Mouse (Mus musculus) midbrain, postnatal 0 days (tissue): ENCODE measurements around the gene Mast4. TPM values are rescaled to one million over a fixed set of nuclear protein-coding genes. Genes with fewer than 3 reads are reported as not detected.
A peak's percentile ranks its signal among the peaks of the same experiment; 100 is the strongest.

Experiments
- ATAC-seq: fragments of 200-750 bp; cut with Nextera tagmentation; 2 replicates; pipeline ENCODE4 v1.8.0; 2017; ENCODE audit warnings: moderate number of reproducible peaks, mild to moderate bottlenecking, moderate TSS enrichment, moderate library complexity; ENCODE audit not compliant: low FRiP score
- DNase-seq: peaks from one replicate; pipeline ENCODE4 v3.0.0-alpha.2; 2015; ENCODE audit warnings: low spot score
- H3K27ac ChIP-seq: fragments of 300-500 bp; sonication (generic); 2 replicates; pipeline ENCODE4 v1.5.1; 2014; ENCODE audit warnings: low read depth, mild to moderate bottlenecking, low read length, mixed read lengths
- H3K27me3 ChIP-seq: fragments of 300-500 bp; sonication (generic); 2 replicates; pipeline ENCODE4 v1.6.1; 2014; ENCODE audit warnings: low read length, control low read depth, mixed read lengths; ENCODE audit not compliant: insufficient read depth
- H3K36me3 ChIP-seq: fragments of 300-500 bp; sonication (generic); 2 replicates; pipeline ENCODE4 v1.6.1; 2014; ENCODE audit warnings: low read length, control low read depth, mixed read lengths; ENCODE audit not compliant: insufficient read depth
- H3K4me1 ChIP-seq: fragments of 300-500 bp; sonication (generic); 2 replicates; pipeline ENCODE4 v1.6.1; 2014; ENCODE audit warnings: mild to moderate bottlenecking, control low read depth, antibody characterized with exemption, low read length, mixed read lengths; ENCODE audit not compliant: insufficient read depth
- H3K4me2 ChIP-seq: fragments of 300-500 bp; sonication (generic); 2 replicates; pipeline ENCODE4 v1.6.1; 2014; ENCODE audit warnings: low read depth, mild to moderate bottlenecking, low read length, mixed read lengths; ENCODE audit not compliant: poor library complexity, severe bottlenecking
- H3K4me3 ChIP-seq: fragments of 300-500 bp; sonication (generic); 2 replicates; pipeline ENCODE4 v1.5.1; 2014; ENCODE audit warnings: low read depth, mild to moderate bottlenecking, low read length, moderate library complexity
- H3K9ac ChIP-seq: fragments of 300-500 bp; sonication (generic); replicated peaks from 2 replicates; pipeline ENCODE4 v1.6.1; 2014; ENCODE audit warnings: mild to moderate bottlenecking, low read length, moderate library complexity, mixed read lengths; ENCODE audit not compliant: poor library complexity, severe bottlenecking
- H3K9me3 ChIP-seq: fragments of 300-500 bp; sonication (generic); 2 replicates; pipeline ENCODE4 v1.6.1; 2016; ENCODE audit warnings: low read length, control low read depth
- CTCF ChIP-seq: IDR thresholded peaks from 2 replicates; pipeline ENCODE4 v1.5.1; 2016; ENCODE audit warnings: antibody characterized with exemption, mild to moderate bottlenecking
- WGBS: fragments of 180-500 bp; shearing (Covaris S2); extraction: QIAGEN DNeasy Blood & Tissue Kit; methylation state at CpG from one replicate; pipeline ENCODE4 v1.1.7; 2014; 5-methylcytosine and 5-hydroxymethylcytosine counted together
- polyA plus RNA-seq: library from polyadenylated mRNA; unstranded; fragments of >200 nt; fragmentation: Nextera tagmentation; extraction: Ambion mirVana; gene quantifications from 2 replicates; pipeline ENCODE4 v1.2.1, GENCODE M21; 2015
- total RNA-seq: library from RNA; depleted of rRNA; stranded (reverse); fragments of >200 nt; gene quantifications from 2 replicates; pipeline ENCODE4 v1.2.3, GENCODE M21; 2014

Mast4 gene
- total and polyA plus RNA-seq, 2 experiments from 2014 or later = 28.7 to 39.8 TPM

- no peak for ATAC-seq
- H3K4me2 ChIP-seq = no peak overlapping the region
- 52% methylated on average over 11 of the region's 11 CpGs for WGBS
- no peaks in the 10 kb centered on the region for H3K4me1 ChIP-seq
- H3K9me3 ChIP-seq = no peaks in the 10 kb centered on the region
- H3K27me3 ChIP-seq = no peaks in the 10 kb centered on the region
- TF ChIP-seq CTCF = no peak
- peak; percentile 38 for DNase-seq
- H3K4me3 ChIP-seq = no peak overlapping the region
- H3K9ac ChIP-seq = no peak overlapping the region
- H3K36me3 ChIP-seq = no peaks in the 10 kb centered on the region
- no peak overlapping the region for H3K27ac ChIP-seq
Observed at GRCm38 (mm10) chr13:103059995-103060652, 274.2 kb downstream of the Mast4 start.

- no peak for ATAC-seq
- DNase-seq = no peak
- Histone ChIP-seq H3K4me1 (no peaks in the 10 kb centered on the region), H3K9ac (no peak overlapping the region), H3K36me3 (no peaks in the 10 kb centered on the region), H3K4me3 (no peak overlapping the region), H3K4me2 (no peak overlapping the region), H3K27ac (no peak overlapping the region), H3K9me3 (no peaks in the 10 kb centered on the region), H3K27me3 (no peaks in the 10 kb centered on the region)
- 85% methylated on average over 10 of the region's 10 CpGs for WGBS
- no peak for TF ChIP-seq CTCF
Observed at GRCm38 (mm10) chr13:103056451-103056850, 277.8 kb downstream of the Mast4 start.

- H3K4me3 ChIP-seq = no peak overlapping the region
- no peak overlapping the region for H3K27ac ChIP-seq
- DNase-seq (no peak), ATAC-seq (no peak)
- no peak for TF ChIP-seq CTCF
- H3K4me2 ChIP-seq = peak overlapping the region; percentile 20
- no peaks in the 10 kb centered on the region for H3K4me1 ChIP-seq
- no peaks in the 10 kb centered on the region for H3K36me3 ChIP-seq
- 15% methylated on average over 7 of the region's 7 CpGs for WGBS
- H3K9ac ChIP-seq = no peak overlapping the region
- H3K27me3 ChIP-seq = no peaks in the 10 kb centered on the region
- H3K9me3 ChIP-seq = no peaks in the 10 kb centered on the region
Observed at GRCm38 (mm10) chr13:103052661-103053060, 281.6 kb downstream of the Mast4 start.

GRCm38 (mm10) chr13:103048954-103049353 lies 285.3 kb downstream of the Mast4 start:
- no peaks in the 10 kb centered on the region for H3K4me1 ChIP-seq
- DNase-seq (no peak), ATAC-seq (no peak)
- no peak overlapping the region for H3K9ac ChIP-seq
- no peaks in the 10 kb centered on the region for H3K36me3 ChIP-seq
- no peaks in the 10 kb centered on the region for H3K9me3 ChIP-seq
- H3K4me2 ChIP-seq = no peak overlapping the region
- TF ChIP-seq CTCF = no peak
- WGBS = 91% methylated on average over 7 of the region's 7 CpGs
- no peaks in the 10 kb centered on the region for H3K27me3 ChIP-seq
- H3K4me3 ChIP-seq = no peak overlapping the region
- H3K27ac ChIP-seq = no peak overlapping the region

GRCm38 (mm10) chr13:103043692-103044091 lies 290.6 kb downstream of the Mast4 start:
- H3K36me3 ChIP-seq = no peaks in the 10 kb centered on the region
- no peaks in the 10 kb centered on the region for H3K4me1 ChIP-seq
- H3K27me3 ChIP-seq = no peaks in the 10 kb centered on the region
- no peak for TF ChIP-seq CTCF
- WGBS = 93% methylated on average over 9 of the region's 9 CpGs
- H3K4me2 ChIP-seq = no peak overlapping the region
- no peak for ATAC-seq
- DNase-seq = no peak
- no peaks in the 10 kb centered on the region for H3K9me3 ChIP-seq
- H3K27ac ChIP-seq = no peak overlapping the region
- no peak overlapping the region for H3K9ac ChIP-seq
- no peak overlapping the region for H3K4me3 ChIP-seq

GRCm38 (mm10) chr13:103043011-103043410 lies 291.3 kb downstream of the Mast4 start:
- Histone ChIP-seq H3K4me1 (no peaks in the 10 kb centered on the region), H3K9me3 (no peaks in the 10 kb centered on the region), H3K27me3 (no peaks in the 10 kb centered on the region), H3K4me2 (no peak overlapping the region), H3K27ac (no peak overlapping the region), H3K9ac (no peak overlapping the region), H3K4me3 (no peak overlapping the region), H3K36me3 (no peaks in the 10 kb centered on the region)
- DNase-seq (no peak), ATAC-seq (no peak)
- no peak for TF ChIP-seq CTCF
- WGBS = 75% methylated on average over 4 of the region's 4 CpGs
